In genomic region chr12:76081557-76082211, GRCm38 (mm10) we compare ENCODE assay signal across 8 mouse cellular contexts.
A peak's percentile ranks its signal among the peaks of the same experiment; 100 is the strongest.
DNase-seq lines count a peak whose midpoint lies in the region; ATAC-seq lines count a peak whose summit lies in the region.
"Had no signal": no experiment of that assay in that cellular context is flagged by ENCODE, and none has a peak within 500 bp of the region (broad histone marks: within the 10 kb centered on the region; RNA-seq: fewer than 3 reads in every experiment).

No protein-coding gene starts in this region.

- DNase-seq in thymus, postnatal 4 days, result peak; percentile 48
- DNase-seq in thymus, adult 18-20 months, result no peak
- peak; percentile 74 for DNase-seq in embryo, embryonic 11 days
- DNase-seq in hindbrain, embryonic 14.5 days (ENCODE audit: low spot score), result peak; percentile 75
- DNase-seq in limb, embryonic 10.5 days (ENCODE audit: low spot score), result peak; percentile 73
- DNase-seq in retina, embryonic 14.5 days (ENCODE audit: low spot score), result peak; percentile 56

- WGBS in hindbrain, embryonic 14.5 days, result 6% methylated on average over 22 of the region's 22 CpGs
- WGBS in limb, embryonic 10.5 days, result 3% methylated on average over 22 of the region's 22 CpGs

- no peaks in the 10 kb centered on the region for H3K9me3 ChIP-seq in hindbrain, embryonic 14.5 days (ENCODE audit: control insufficient read depth, low read length)
- no peaks in the 10 kb centered on the region for H3K9me3 ChIP-seq in limb, embryonic 10.5 days (replicated peaks)

- H3K9ac ChIP-seq in hindbrain, embryonic 14.5 days, result peak overlapping the region; percentile 69

- peak; percentile 94 for ATAC-seq in hindbrain, embryonic 14.5 days (ENCODE audit: low FRiP score)
- no peak for ATAC-seq in erythroblast, adult 5-6 weeks (replicated peaks; ENCODE audit: low FRiP score, poor library complexity, severe bottlenecking)

- no peaks in the 10 kb centered on the region; the same call in none of the 2 replicates for H3K36me3 ChIP-seq in hindbrain, embryonic 14.5 days (replicated peaks; ENCODE audit: control insufficient read depth, insufficient read depth)
- H3K36me3 ChIP-seq in limb, embryonic 10.5 days, result peaks cover 82% of the 10 kb centered on the region

- H3K27me3 ChIP-seq in hindbrain, embryonic 14.5 days (ENCODE audit: control insufficient read depth, insufficient read depth, low read length), result no peaks in the 10 kb centered on the region
- H3K27me3 ChIP-seq in limb, embryonic 10.5 days (ENCODE audit: low read depth, poor library complexity, severe bottlenecking), result no peaks in the 10 kb centered on the region

- peak overlapping the region; percentile 56 for H3K4me2 ChIP-seq in hindbrain, embryonic 14.5 days (replicated peaks)

- peak overlapping the region; percentile 94 for H3K27ac ChIP-seq in hindbrain, embryonic 14.5 days
- peak overlapping the region; percentile 47; the same call in 1 of the 2 replicates for H3K27ac ChIP-seq in limb, embryonic 10.5 days

- peaks cover 22% of the 10 kb centered on the region for H3K4me1 ChIP-seq in hindbrain, embryonic 14.5 days (replicated peaks; ENCODE audit: control insufficient read depth, insufficient read depth, low read length)
- H3K4me1 ChIP-seq in limb, embryonic 10.5 days, result peaks cover 46% of the 10 kb centered on the region

- H3K4me3 ChIP-seq in hindbrain, embryonic 14.5 days (replicated peaks; ENCODE audit: low read length), result peak overlapping the region; percentile 44
- H3K4me3 ChIP-seq in limb, embryonic 10.5 days, result peak overlapping the region; percentile 38
- H3K4me3 ChIP-seq: erythroblast, embryonic 14.5 days had no signal

Comparison
In these comparisons a context has a peak if more than half of its experiments do, and no peak if none do; other contexts are left out.
1. DNase-seq: peak in thymus, postnatal 4 days (single experiment), embryo, embryonic 11 days (single experiment), hindbrain, embryonic 14.5 days (single experiment), limb, embryonic 10.5 days (single experiment) and retina, embryonic 14.5 days (single experiment); none in thymus, adult 18-20 months (0 of 2).